Mouse (Mus musculus) embryonic fibroblast, embryonic 13.5 days (primary cell): ENCODE results near the gene Mthfd1.

ENCODE experiments used
- CTCF ChIP-seq: IDR thresholded peaks from 2 replicates; pipeline ENCODE4 v1.5.1; 2011; ENCODE audit warnings: mild to moderate bottlenecking, control low read depth, low read length, moderate library complexity, borderline replicate concordance; ENCODE audit not compliant: insufficient read depth
- POLR2A ChIP-seq: IDR thresholded peaks from 2 replicates; pipeline ENCODE4 v1.6.1; 2011; ENCODE audit warnings: low read depth, mild to moderate bottlenecking, control low read depth, low read length, moderate library complexity

- TF ChIP-seq CTCF (no peak), POLR2A (no peak)
Measured at GRCm38 (mm10) chr12:76281111-76281660, 26.1 kb downstream of the Mthfd1 start.
